In the genomic region with DNA sequence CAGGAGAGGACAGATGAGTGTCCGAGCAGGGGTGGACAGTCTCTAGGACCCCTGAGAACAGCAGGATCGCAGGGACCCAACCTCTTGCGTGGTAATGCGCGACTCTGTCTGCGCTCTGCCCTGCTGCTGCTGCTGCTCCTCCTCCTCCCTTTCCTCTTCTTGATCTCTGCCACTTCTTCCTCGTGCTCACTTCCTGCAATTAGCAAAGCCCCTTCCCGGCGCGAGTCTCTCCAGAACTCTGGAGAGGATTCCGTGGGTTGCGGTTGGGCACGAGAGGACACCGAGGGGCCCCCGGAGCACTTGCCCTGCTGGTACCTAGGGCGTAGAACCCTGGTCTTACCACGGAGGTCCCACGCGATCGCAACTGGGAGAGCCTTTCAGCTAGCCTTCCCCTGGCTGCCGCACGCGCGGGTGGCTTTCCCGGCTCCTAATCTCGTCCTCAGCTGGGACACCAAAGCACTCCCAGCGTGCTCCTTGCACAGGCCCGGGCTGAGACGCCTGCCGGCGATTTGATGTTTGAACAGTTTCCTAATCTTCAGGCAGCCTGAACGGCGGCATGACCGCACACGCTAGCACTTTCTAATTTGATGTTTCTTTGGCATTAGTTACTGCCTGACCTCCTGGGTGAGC, we compare ENCODE assay signal across 8 mouse cellular contexts. TPM values are rescaled to one million over a fixed set of nuclear protein-coding genes. Genes with fewer than 3 reads are reported as not detected.
DNase-seq lines count a peak whose midpoint lies in the region; ATAC-seq and TF ChIP-seq lines count a peak whose summit lies in the region.

A gene (minus strand): TSS at position 484 of the 630 bp plus-strand sequence.

- H3K4me1 ChIP-seq in cerebellum, adult 2 months (ENCODE audit: control insufficient read depth, insufficient read depth, low read length): no peaks in the 10 kb centered on the region
- H3K4me1 ChIP-seq in heart, adult 2 months (ENCODE audit: control insufficient read depth, insufficient read depth, low read length): no peaks in the 10 kb centered on the region
- no peaks in the 10 kb centered on the region for H3K4me1 ChIP-seq in intestine, postnatal 0 days (replicated peaks; ENCODE audit: control insufficient read depth, insufficient read depth, low read length)
- H3K4me1 ChIP-seq in liver, adult 2 months (ENCODE audit: control insufficient read depth, insufficient read depth, low read length): no peaks in the 10 kb centered on the region
- H3K4me1 ChIP-seq in midbrain, embryonic 15.5 days: peaks cover 13% of the 10 kb centered on the region

- no peak for TF ChIP-seq EP300 in heart, adult 2 months (IDR thresholded peaks at IDR 0.05; ENCODE audit: insufficient read depth, low read depth, low read length)

- TF ChIP-seq CTCF in cerebellum, adult 2 months (IDR thresholded peaks at IDR 0.05; ENCODE audit: borderline replicate concordance, insufficient read depth, low read depth, low read length): 0 out of 2 replicates have a peak, but pooled peaks have one; percentile 10
- TF ChIP-seq CTCF in heart, adult 2 months (IDR thresholded peaks at IDR 0.05): peak; percentile 59
- TF ChIP-seq CTCF in intestine, postnatal 0 days (IDR thresholded peaks at IDR 0.05; ENCODE audit: low read depth): peak; percentile 65
- peak; percentile 65 for TF ChIP-seq CTCF in liver, adult 2 months (IDR thresholded peaks at IDR 0.05; ENCODE audit: low read depth, low read length)

- H3K36me3 ChIP-seq in heart, adult 2 months (ENCODE audit: control insufficient read depth, insufficient read depth, low read length): no peaks in the 10 kb centered on the region
- no peaks in the 10 kb centered on the region for H3K36me3 ChIP-seq in intestine, postnatal 0 days (ENCODE audit: control insufficient read depth, insufficient read depth)
- no peaks in the 10 kb centered on the region for H3K36me3 ChIP-seq in liver, adult 2 months (ENCODE audit: control insufficient read depth, insufficient read depth, low read length)
- no peaks in the 10 kb centered on the region for H3K36me3 ChIP-seq in midbrain, embryonic 15.5 days (replicated peaks)

- no peak within 1 kb of the TSS for H3K27ac ChIP-seq in cerebellum, adult 2 months (ENCODE audit: insufficient read depth, low read length)
- no peak within 1 kb of the TSS; the same call in 1 of the 2 replicates for H3K27ac ChIP-seq in heart, adult 2 months
- H3K27ac ChIP-seq in intestine, postnatal 0 days (ENCODE audit: low read depth, low read length): no peak within 1 kb of the TSS
- no peak within 1 kb of the TSS for H3K27ac ChIP-seq in liver, adult 2 months (replicated peaks; ENCODE audit: insufficient read depth, low read depth, low read length)
- no peak within 1 kb of the TSS for H3K27ac ChIP-seq in midbrain, embryonic 15.5 days

- peak; percentile 59 for ATAC-seq in intestine, postnatal 0 days
- peak; percentile 82 for ATAC-seq in midbrain, embryonic 15.5 days (replicated peaks)

- H3K27me3 ChIP-seq in cerebellum, adult 2 months (ENCODE audit: control insufficient read depth, insufficient read depth, low read length): no peaks in the 10 kb centered on the region; the same call in 1 of the 2 replicates
- H3K27me3 ChIP-seq in heart, adult 2 months (ENCODE audit: control insufficient read depth, insufficient read depth, low read length): 0 out of 2 replicates have a peak, but pooled peaks cover 3% of the 10 kb centered on the region
- no peaks in the 10 kb centered on the region for H3K27me3 ChIP-seq in intestine, postnatal 0 days (replicated peaks; ENCODE audit: control insufficient read depth, insufficient read depth, low read length)
- no peaks in the 10 kb centered on the region for H3K27me3 ChIP-seq in liver, adult 2 months (ENCODE audit: control insufficient read depth, insufficient read depth, low read length)
- H3K27me3 ChIP-seq in midbrain, embryonic 15.5 days (replicated peaks): peaks cover 10% of the 10 kb centered on the region; the same call in 1 of the 2 replicates

- peak within 1 kb of the TSS; percentile 96 for H3K4me2 ChIP-seq in intestine, postnatal 0 days (replicated peaks; ENCODE audit: low read depth)
- H3K4me2 ChIP-seq in midbrain, embryonic 15.5 days: peak within 1 kb of the TSS; percentile 99

- DNase-seq in cerebellum, adult 2 months: peak; percentile 6 to 18
- DNase-seq in cerebellum, adult 11 months: no peak
- peak; percentile 71 for DNase-seq in embryo, embryonic 9.5 days (ENCODE audit: extremely low spot score)
- DNase-seq in heart, adult 2 months: peak; percentile 59 to 64
- DNase-seq in liver, adult 2 months (ENCODE audit: extremely low read depth, low read depth, low spot score): peak; percentile 41
- peak; percentile 51 to 57 for DNase-seq in spleen, postnatal 36 days (ENCODE audit: low spot score in 2 of 2)

- under 1% methylated on average over 35 of the region's 35 CpGs for WGBS in cerebellum, adult 2 months
- WGBS in heart, adult 2 months: 1% methylated on average over 35 of the region's 35 CpGs
- WGBS in intestine, postnatal 0 days: under 1% methylated on average over 35 of the region's 35 CpGs
- 1% methylated on average over 35 of the region's 35 CpGs for WGBS in liver, adult 2 months
- under 1% methylated on average over 35 of the region's 35 CpGs for WGBS in midbrain, embryonic 15.5 days

- intact Hi-C loops in heart, adult 2 months (cut with DNase I): no loop called here

- no peaks in the 10 kb centered on the region for H3K79me2 ChIP-seq in heart, adult 2 months (replicated peaks; ENCODE audit: control insufficient read depth, insufficient read depth, low read length)
- H3K79me2 ChIP-seq in liver, adult 2 months (ENCODE audit: control insufficient read depth, insufficient read depth, low read length): no peaks in the 10 kb centered on the region

- TF ChIP-seq POLR2A in cerebellum, adult 2 months (IDR thresholded peaks at IDR 0.05; ENCODE audit: borderline replicate concordance, insufficient read depth, low read length): no peak
- TF ChIP-seq POLR2A in heart, adult 2 months (IDR thresholded peaks at IDR 0.05; ENCODE audit: insufficient read depth, low read depth, low read length): no peak
- TF ChIP-seq POLR2A in liver, adult 2 months (IDR thresholded peaks at IDR 0.05; ENCODE audit: extremely low read depth, insufficient read depth, low read length): no peak

- H3K9ac ChIP-seq in heart, adult 2 months (ENCODE audit: low read depth, low read length): peak within 1 kb of the TSS; percentile 64
- H3K9ac ChIP-seq in intestine, postnatal 0 days (ENCODE audit: low read depth, low read length): peak within 1 kb of the TSS; percentile 50
- H3K9ac ChIP-seq in liver, adult 2 months (ENCODE audit: low read depth, low read length): peak within 1 kb of the TSS; percentile 59
- peak within 1 kb of the TSS; percentile 55 for H3K9ac ChIP-seq in midbrain, embryonic 15.5 days

- peak within 1 kb of the TSS; percentile 38 for H3K4me3 ChIP-seq in cerebellum, adult 2 months (replicated peaks; ENCODE audit: insufficient read depth, low read depth, low read length)
- H3K4me3 ChIP-seq in heart, adult 2 months: peak within 1 kb of the TSS; percentile 58
- H3K4me3 ChIP-seq in intestine, postnatal 0 days (ENCODE audit: low read depth, low read length): peak within 1 kb of the TSS; percentile 51
- peak within 1 kb of the TSS; percentile 41 for H3K4me3 ChIP-seq in liver, adult 2 months (ENCODE audit: insufficient read depth, low read depth, low read length)
- H3K4me3 ChIP-seq in midbrain, embryonic 15.5 days: peak within 1 kb of the TSS; percentile 53

- H3K9me3 ChIP-seq in intestine, postnatal 0 days (ENCODE audit: control insufficient read depth): no peaks in the 10 kb centered on the region
- H3K9me3 ChIP-seq in midbrain, embryonic 15.5 days: no peaks in the 10 kb centered on the region

RNA-seq across cellular contexts. Expression of the gene that starts here (rescaled TPM):
- 0.02 TPM in 1 of 2 replicates, not detected in the other for polyA plus RNA-seq in cerebellum, adult 2 months (2012; rRNA removed)
- total RNA-seq in heart, adult 2 months (2021): under 1 TPM; 0.05 to 0.09 TPM
- polyA plus RNA-seq in heart, adult 2 months (2012; rRNA removed): 0.08 and 0.09 TPM in 2 replicates
- polyA plus RNA-seq in intestine, postnatal 0 days (2015; fragmentation: Nextera tagmentation; extraction: Ambion mirVana): 0.14 and 0.17 TPM in 2 replicates
- 0.09 and 0.13 TPM in 2 replicates for total RNA-seq in liver, adult 2 months (2014; rRNA removed)
- polyA plus RNA-seq in liver, adult 2 months (2012; rRNA removed): 0.07 TPM in 1 of 2 replicates, not detected in the other
- 1.4 and 1.5 TPM in 2 replicates for polyA plus RNA-seq in midbrain, embryonic 15.5 days (2015; fragmentation: Nextera tagmentation; extraction: Ambion mirVana)

Comparison
In these comparisons a context has a peak if more than half of its experiments do, and no peak if none do; other contexts are left out.
1. Peak in DNase-seq and H3K4me3 ChIP-seq in cerebellum, adult 2 months; RNA of the gene not detected or under 1 TPM.
2. Peak in DNase-seq, H3K4me3 ChIP-seq and H3K9ac ChIP-seq in heart, adult 2 months; RNA of the gene not detected or under 1 TPM.
3. Peak in ATAC-seq, H3K4me3 ChIP-seq, H3K9ac ChIP-seq and H3K4me2 ChIP-seq in intestine, postnatal 0 days; RNA of the gene not detected or under 1 TPM.
4. Peak in DNase-seq, H3K4me3 ChIP-seq and H3K9ac ChIP-seq in liver, adult 2 months; RNA of the gene not detected or under 1 TPM.
5. CTCF ChIP-seq: peak in every context shown above with its lines; median percentile 65 in intestine, postnatal 0 days; 65 in liver, adult 2 months; 59 in heart, adult 2 months; 10 in cerebellum, adult 2 months.